Mouse (Mus musculus) thymus, adult 2 months (tissue): ENCODE results near the gene Zdhhc18. TPM values are rescaled to one million over a fixed set of nuclear protein-coding genes. Genes with fewer than 3 reads are reported as not detected.

Source experiments
- DNase-seq: peaks from one replicate; pipeline ENCODE4 v3.0.0; 2021
- H3K27ac ChIP-seq: fragments of 200-500 bp; 2 replicates; pipeline ENCODE4 v1.5.1; 2012; ENCODE audit warnings: low read length, control low read depth; ENCODE audit not compliant: control insufficient read depth, insufficient read depth
- H3K27me3 ChIP-seq: fragments of 200-500 bp; 2 replicates; pipeline ENCODE4 v1.6.1; 2012; ENCODE audit warnings: mild to moderate bottlenecking, low read length, moderate library complexity, mixed read lengths; ENCODE audit not compliant: control insufficient read depth, insufficient read depth
- H3K36me3 ChIP-seq: fragments of 200-500 bp; 2 replicates; pipeline ENCODE4 v1.6.1; 2012; ENCODE audit warnings: mild to moderate bottlenecking, low read length, moderate library complexity; ENCODE audit not compliant: control insufficient read depth, insufficient read depth
- H3K4me1 ChIP-seq: fragments of 200-500 bp; replicated peaks from 2 replicates; pipeline ENCODE4 v1.6.1; 2012; ENCODE audit warnings: low read length; ENCODE audit not compliant: control insufficient read depth, insufficient read depth
- H3K4me3 ChIP-seq: fragments of 200-500 bp; 2 replicates; pipeline ENCODE4 v1.5.1; 2012; ENCODE audit warnings: mild to moderate bottlenecking, low read length, control low read depth, moderate library complexity; ENCODE audit not compliant: control insufficient read depth, insufficient read depth
- CTCF ChIP-seq: fragments of 200-500 bp; IDR thresholded peaks from 2 replicates; pipeline ENCODE4 v1.5.1; 2012; ENCODE audit warnings: mild to moderate bottlenecking, control low read depth, low read length, moderate library complexity, borderline replicate concordance; ENCODE audit not compliant: control insufficient read depth, poor library complexity, insufficient read depth; ENCODE audit errors: extremely low read depth
- POLR2A ChIP-seq: fragments of 200-500 bp; IDR thresholded peaks from 2 replicates; pipeline ENCODE4 v1.6.1; 2012; ENCODE audit warnings: mild to moderate bottlenecking, low read length, control low read depth, moderate library complexity; ENCODE audit not compliant: control insufficient read depth, poor library complexity, insufficient read depth; ENCODE audit errors: extremely low read depth
- WGBS: fragments of 180-500 bp; shearing (Covaris S2); methylation state at CpG from one replicate; pipeline ENCODE4 v1.1.7; 2018; 5-methylcytosine and 5-hydroxymethylcytosine counted together
- polyA plus RNA-seq: library from polyadenylated mRNA; depleted of rRNA; stranded (reverse); fragments of >200 nt; gene quantifications from 2 replicates; pipeline ENCODE4 v1.2.3, GENCODE M21; 2012; rRNA removed

Zdhhc18 gene
- polyA plus RNA-seq: 150 and 172 TPM in 2 replicates

DNA sequence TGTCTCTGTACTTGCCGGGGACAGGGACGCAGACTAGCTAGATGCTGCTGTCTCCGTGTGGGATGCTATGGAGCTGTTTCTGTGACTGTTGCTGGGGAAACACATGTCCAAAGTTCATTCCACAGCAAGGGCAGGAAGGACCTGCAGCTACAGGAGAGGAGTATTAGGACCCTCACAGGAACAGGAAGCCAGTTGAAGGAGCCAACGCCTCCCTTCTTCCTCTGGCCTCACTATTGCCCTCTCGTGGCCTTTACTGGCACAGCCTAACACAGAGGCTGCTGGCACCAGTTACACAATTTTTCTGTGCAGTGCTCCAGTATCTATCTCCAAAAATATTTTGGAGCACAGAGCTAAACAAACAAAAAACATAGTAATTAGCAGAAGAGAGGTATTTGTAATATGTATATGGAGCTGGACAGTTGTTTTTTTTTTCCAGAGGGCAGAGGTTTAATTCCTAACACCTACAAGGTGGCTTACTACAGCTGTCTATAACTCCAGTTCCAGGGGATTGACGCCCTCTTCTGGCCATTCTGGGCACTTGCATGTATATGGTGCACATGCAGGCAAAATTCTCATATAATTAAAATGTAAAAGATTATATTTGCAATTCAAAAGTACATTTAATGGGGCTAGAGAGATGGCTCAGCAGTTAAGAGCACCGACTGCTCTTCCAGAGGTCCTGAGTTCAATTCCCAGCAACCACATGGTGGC lies at the start of gene Zdhhc18:
Gene Zdhhc18 (minus strand): TSS at position 166 of the 711 bp plus-strand sequence.
- Histone ChIP-seq H3K27me3 (no peaks in the 10 kb centered on the region), H3K27ac (peak within 1 kb of the TSS; percentile 45; the same call in 1 of the 2 replicates), H3K36me3 (no peaks in the 10 kb centered on the region), H3K4me3 (peak within 1 kb of the TSS; percentile 49), H3K4me1 (peaks cover 3% of the 10 kb centered on the region; the same call in 1 of the 2 replicates)
- WGBS: 34% methylated on average over 7 of the region's 7 CpGs
- peak; percentile 68; the same call in 1 of the 2 replicates for TF ChIP-seq CTCF
- TF ChIP-seq POLR2A: no peak
- DNase-seq: peak; percentile 91

DNA sequence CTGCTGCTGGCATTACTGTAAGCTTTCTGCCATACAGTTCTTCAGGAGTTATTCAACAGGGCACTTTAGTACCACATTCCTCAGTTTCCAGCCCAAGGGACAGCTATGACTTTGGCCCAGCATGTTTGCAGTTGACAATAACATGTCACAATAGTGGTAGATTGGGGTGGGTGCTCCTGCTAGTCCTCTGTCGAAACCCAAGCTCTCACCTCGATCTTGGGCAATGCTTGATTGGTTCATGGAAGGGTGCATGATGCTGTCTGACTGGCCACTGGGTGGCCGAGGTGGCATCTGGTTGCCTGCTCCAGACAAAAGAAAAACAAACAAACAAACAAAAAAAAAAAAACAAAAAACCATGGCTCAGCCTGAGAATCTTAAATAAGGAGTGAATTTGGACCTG lies 45.4 kb upstream of the Zdhhc18 start:
- peaks cover 80% of the 10 kb centered on the region for H3K36me3 ChIP-seq
- WGBS: 86% methylated on average over 3 of the region's 3 CpGs
- no peak for DNase-seq

GRCm38 (mm10) chr4:133690252-133690651 lies 40.3 kb upstream of the Zdhhc18 start:
- DNase-seq: no peak
- Histone ChIP-seq H3K4me1 (no peaks in the 10 kb centered on the region), H3K27me3 (no peaks in the 10 kb centered on the region), H3K4me3 (no peak overlapping the region), H3K27ac (no peak overlapping the region), H3K36me3 (peaks cover 100% of the 10 kb centered on the region)
- TF ChIP-seq CTCF (no peak), POLR2A (no peak)
- WGBS: 37% methylated on average over 5 of the region's 5 CpGs

More for the DNA sequence above, 45.4 kb upstream of the Zdhhc18 start:
- Histone ChIP-seq H3K4me1 (no peaks in the 10 kb centered on the region), H3K4me3 (no peak overlapping the region), H3K27me3 (no peaks in the 10 kb centered on the region), H3K27ac (no peak overlapping the region)
- TF ChIP-seq POLR2A (no peak), CTCF (no peak)

GRCm38 (mm10) chr4:133688417-133689067 lies 38.6 kb upstream of the Zdhhc18 start:
- TF ChIP-seq POLR2A: no peak
- TF ChIP-seq CTCF: no peak
- DNase-seq: no peak
- H3K4me3 ChIP-seq: no peak overlapping the region
- no peaks in the 10 kb centered on the region for H3K27me3 ChIP-seq
- peaks cover 100% of the 10 kb centered on the region for H3K36me3 ChIP-seq
- H3K27ac ChIP-seq: no peak overlapping the region
- WGBS: 90% methylated on average over 7 of the region's 7 CpGs
- no peaks in the 10 kb centered on the region for H3K4me1 ChIP-seq

GRCm38 (mm10) chr4:133687126-133687525 lies 37.2 kb upstream of the Zdhhc18 start:
- no peak for DNase-seq
- WGBS: 96% methylated on average over 5 of the region's 5 CpGs
- Histone ChIP-seq H3K27me3 (no peaks in the 10 kb centered on the region), H3K27ac (no peak overlapping the region), H3K4me1 (no peaks in the 10 kb centered on the region), H3K36me3 (peaks cover 97% of the 10 kb centered on the region), H3K4me3 (no peak overlapping the region)
- no peak for TF ChIP-seq CTCF
- no peak for TF ChIP-seq POLR2A

GRCm38 (mm10) chr4:133686512-133686911 lies 36.6 kb upstream of the Zdhhc18 start:
- no peak for DNase-seq
- Histone ChIP-seq H3K4me1 (no peaks in the 10 kb centered on the region), H3K4me3 (no peak overlapping the region), H3K27ac (no peak overlapping the region), H3K27me3 (no peaks in the 10 kb centered on the region), H3K36me3 (peaks cover 97% of the 10 kb centered on the region)
- 95% methylated on average over 11 of the region's 11 CpGs for WGBS
- TF ChIP-seq POLR2A: no peak
- TF ChIP-seq CTCF: no peak
